Mouse (Mus musculus) spleen, postnatal 14 days (tissue): ENCODE measurements around the gene Nlrp4c.
A peak's percentile ranks its signal among the peaks of the same experiment; 100 is the strongest.
"Not testable (repeated sequence)": the region's sequence is repeated elsewhere in the genome, so short reads cannot be mapped to it uniquely, and the experiment has no call there.

ENCODE experiments used
- DNase-seq, 2 experiments: peaks; one replicate each; pipeline ENCODE4 v3.0.0; 2021 to 2022; ENCODE audit warnings: low spot score in 2 of 2

Gene Nlrp4c

GRCm38 (mm10) chr7:6044861-6045260, at the start of gene Nlrp4c:
Gene Nlrp4c (plus strand): TSS chr7:6045161.
- no peak for DNase-seq

GRCm38 (mm10) chr7:6010910-6011309, 34.1 kb upstream of the Nlrp4c start, which contains the start of gene Vmn1r65:
Gene Vmn1r65 (minus strand): TSS chr7:6011010.
- no peak for DNase-seq

- no peak for DNase-seq
These were observed 74.5 kb downstream of the Nlrp4c start for GRCm38 (mm10) chr7:6119501-6119900.

GRCm38 (mm10) chr7:6120104-6120503, 75.1 kb downstream of the Nlrp4c start:
- DNase-seq = not testable (repeated sequence)

- DNase-seq = not testable (repeated sequence)
These were observed 76.2 kb downstream of the Nlrp4c start for GRCm38 (mm10) chr7:6121128-6121527.

GRCm38 (mm10) chr7:6126690-6127448, 81.9 kb downstream of the Nlrp4c start:
- DNase-seq = peak; percentile 39 to 56

- DNase-seq = no peak
These were observed 85.4 kb downstream of the Nlrp4c start for GRCm38 (mm10) chr7:6130346-6130745.

- no peak for DNase-seq
These were observed 87.7 kb downstream of the Nlrp4c start for GRCm38 (mm10) chr7:6132646-6133045.

GRCm38 (mm10) chr7:6136497-6136896, 91.5 kb downstream of the Nlrp4c start:
- no peak for DNase-seq

- no peak for DNase-seq
These were observed 94.3 kb downstream of the Nlrp4c start for GRCm38 (mm10) chr7:6139295-6139694.

- DNase-seq = no peak
These were observed 99.1 kb downstream of the Nlrp4c start for GRCm38 (mm10) chr7:6143991-6144531.

- DNase-seq = no peak
These were observed 100.6 kb downstream of the Nlrp4c start for GRCm38 (mm10) chr7:6145423-6146188.

GRCm38 (mm10) chr7:6146194-6146981, 101.4 kb downstream of the Nlrp4c start:
- DNase-seq = no peak

- DNase-seq = no peak
These were observed 102.0 kb downstream of the Nlrp4c start for GRCm38 (mm10) chr7:6146982-6147325.

- DNase-seq = no peak
These were observed 102.7 kb downstream of the Nlrp4c start for GRCm38 (mm10) chr7:6147688-6148087.

- DNase-seq = no peak
These were observed 106.3 kb downstream of the Nlrp4c start for GRCm38 (mm10) chr7:6151266-6151665.

GRCm38 (mm10) chr7:6152036-6152435, 107.1 kb downstream of the Nlrp4c start:
- no peak for DNase-seq

- no peak for DNase-seq
These were observed 108.2 kb downstream of the Nlrp4c start for GRCm38 (mm10) chr7:6153131-6153530.

GRCm38 (mm10) chr7:6154164-6154563, 109.2 kb downstream of the Nlrp4c start:
- no peak for DNase-seq
